Mouse (Mus musculus): ENCODE results near the gene Pdlim4.

Gene Pdlim4

DNA sequence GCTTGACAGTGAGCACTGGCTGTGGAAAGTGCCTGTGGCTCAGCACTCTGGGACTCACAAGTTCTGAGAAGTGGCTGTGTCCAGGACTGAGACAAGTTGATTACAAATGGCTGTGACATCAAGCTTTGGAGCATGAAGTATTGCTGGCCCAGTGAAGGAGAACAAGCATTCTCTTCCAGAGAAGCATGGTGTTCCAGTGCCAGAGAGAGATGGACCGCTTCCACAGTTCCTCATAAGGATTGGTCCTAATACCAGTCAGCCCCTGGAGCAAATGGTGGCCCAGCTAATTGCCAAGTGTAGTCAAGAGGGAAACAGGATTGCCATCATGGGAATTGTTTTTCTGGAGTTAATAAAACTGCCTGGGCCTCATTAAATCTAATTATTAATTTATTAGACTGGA, 7.3 kb upstream of the Pdlim4 start:
- no peak for TF ChIP-seq GATA4 (IDR thresholded peaks at IDR 0.05; ENCODE audit: insufficient replicate concordance, low read length)

GRCm38 (mm10) chr11:54075353-54075752, 6.5 kb upstream of the Pdlim4 start:
- no peak for TF ChIP-seq GATA4 (IDR thresholded peaks at IDR 0.05; ENCODE audit: insufficient replicate concordance, low read length)

GRCm38 (mm10) chr11:54073291-54073690, 4.5 kb upstream of the Pdlim4 start:
- no peak for TF ChIP-seq GATA4 (IDR thresholded peaks at IDR 0.05; ENCODE audit: insufficient replicate concordance, low read length)

DNA sequence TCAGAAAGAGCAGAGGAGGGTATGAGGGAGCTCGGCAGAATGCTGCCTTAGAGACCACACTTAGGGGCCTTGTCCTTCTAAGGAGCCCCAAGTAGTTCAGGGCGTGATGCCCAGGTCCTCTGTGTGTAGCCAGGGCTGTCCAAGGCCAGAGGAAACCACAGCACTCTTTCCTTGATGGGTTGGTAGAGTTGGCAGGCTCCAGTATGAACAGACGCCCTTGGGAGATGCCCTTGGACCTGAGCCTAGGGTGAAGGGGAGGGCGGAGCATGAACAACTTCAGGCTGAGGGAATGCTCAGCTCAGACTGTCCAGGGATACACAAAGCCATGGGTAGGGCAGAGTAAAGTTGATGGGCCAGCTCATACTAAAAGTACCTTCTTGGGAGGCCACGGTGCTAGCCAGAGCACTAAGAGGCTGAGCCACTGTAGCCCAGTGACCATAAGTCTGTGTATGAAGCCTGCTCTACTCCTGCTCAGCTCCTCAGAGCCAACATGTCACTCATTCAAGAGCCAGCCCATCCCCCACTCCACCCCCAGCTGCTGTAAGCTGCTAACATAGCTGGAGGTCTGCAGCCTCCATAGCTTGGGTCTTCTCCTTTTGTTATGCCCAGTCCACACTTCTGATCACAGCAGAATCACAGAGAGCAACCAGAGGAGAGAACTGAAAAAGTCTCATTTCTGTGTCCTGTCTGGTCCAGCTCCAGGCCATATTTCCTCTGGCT, 3.1 kb upstream of the Pdlim4 start:
- no peak for TF ChIP-seq GATA4 (IDR thresholded peaks at IDR 0.05; ENCODE audit: insufficient replicate concordance, low read length)

DNA sequence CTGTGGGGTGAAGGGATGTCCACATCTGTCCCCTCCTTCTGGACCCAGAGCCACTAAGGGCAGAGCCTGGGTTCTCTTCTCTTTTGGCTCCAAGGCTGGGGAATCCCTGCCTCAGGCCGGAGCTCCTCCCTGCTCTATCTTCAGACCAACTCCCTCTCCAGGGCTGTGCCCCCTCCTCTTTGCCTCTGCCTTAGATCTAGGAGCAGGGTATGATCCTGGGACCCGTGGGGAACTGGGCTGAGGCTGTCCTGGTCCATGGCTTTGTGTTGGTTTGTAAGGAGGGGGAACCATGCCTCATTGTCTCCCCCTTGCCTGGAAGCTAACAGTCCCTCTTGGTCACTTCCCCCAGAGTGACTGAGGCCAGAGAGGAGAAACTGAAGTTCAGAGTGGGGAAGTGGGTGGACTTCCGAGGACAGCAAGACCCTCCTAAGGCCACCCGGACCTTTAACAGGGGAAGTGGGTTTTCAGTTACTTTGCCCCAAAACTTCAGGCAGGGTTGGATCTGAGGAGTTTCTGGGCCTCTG, 756 bp downstream of the Pdlim4 start:
- TF ChIP-seq GATA4 (IDR thresholded peaks at IDR 0.05; ENCODE audit: insufficient replicate concordance, low read length), result no peak

DNA sequence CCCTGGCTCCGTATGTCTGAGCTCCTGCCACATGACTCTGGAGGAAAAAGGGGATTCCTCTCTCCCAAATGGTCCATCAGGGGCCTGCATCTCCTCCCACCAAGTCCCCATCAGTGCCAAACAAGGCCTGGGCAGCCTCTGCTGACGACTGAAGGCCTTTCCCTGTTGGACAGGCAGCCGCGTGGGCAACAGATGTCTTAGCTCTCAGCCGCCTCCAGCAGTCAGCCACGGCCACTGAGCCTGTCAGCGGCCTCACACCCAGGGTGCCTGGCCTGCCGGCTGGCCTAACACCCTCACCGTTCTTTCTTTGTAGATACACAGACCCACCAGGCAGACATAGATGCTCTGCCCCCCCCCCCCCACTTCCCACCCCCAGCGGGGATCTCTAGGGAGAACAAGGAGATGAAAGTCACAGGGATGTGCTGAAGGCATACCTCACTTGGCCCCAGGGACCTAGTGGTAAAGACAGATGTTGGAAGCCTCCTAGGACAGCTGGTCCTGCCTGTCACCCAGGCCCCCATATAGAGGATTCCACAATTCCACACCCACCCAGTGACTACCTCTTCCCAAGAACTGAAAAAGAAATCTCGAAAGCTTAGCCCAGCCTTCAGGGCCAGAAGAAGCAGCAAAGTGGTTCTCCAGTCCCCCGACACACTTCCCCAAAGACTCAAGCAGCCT, 1.4 kb downstream of the Pdlim4 start:
- no peak for TF ChIP-seq GATA4 (IDR thresholded peaks at IDR 0.05; ENCODE audit: insufficient replicate concordance, low read length)

GRCm38 (mm10) chr11:54066400-54066799, 2.4 kb downstream of the Pdlim4 start:
- TF ChIP-seq GATA4 (IDR thresholded peaks at IDR 0.05; ENCODE audit: insufficient replicate concordance, low read length), result no peak

- no peak for TF ChIP-seq GATA4 (IDR thresholded peaks at IDR 0.05; ENCODE audit: insufficient replicate concordance, low read length)
Observed at GRCm38 (mm10) chr11:54065915-54066178, 3.0 kb downstream of the Pdlim4 start.

- no peak for TF ChIP-seq GATA4 (IDR thresholded peaks at IDR 0.05; ENCODE audit: insufficient replicate concordance, low read length)
Observed at GRCm38 (mm10) chr11:54065106-54065914, 3.5 kb downstream of the Pdlim4 start.

GRCm38 (mm10) chr11:54064412-54064978, 4.3 kb downstream of the Pdlim4 start:
- no peak for TF ChIP-seq GATA4 (IDR thresholded peaks at IDR 0.05; ENCODE audit: insufficient replicate concordance, low read length)

GRCm38 (mm10) chr11:54063472-54063775, 5.4 kb downstream of the Pdlim4 start:
- no peak for TF ChIP-seq GATA4 (IDR thresholded peaks at IDR 0.05; ENCODE audit: insufficient replicate concordance, low read length)

DNA sequence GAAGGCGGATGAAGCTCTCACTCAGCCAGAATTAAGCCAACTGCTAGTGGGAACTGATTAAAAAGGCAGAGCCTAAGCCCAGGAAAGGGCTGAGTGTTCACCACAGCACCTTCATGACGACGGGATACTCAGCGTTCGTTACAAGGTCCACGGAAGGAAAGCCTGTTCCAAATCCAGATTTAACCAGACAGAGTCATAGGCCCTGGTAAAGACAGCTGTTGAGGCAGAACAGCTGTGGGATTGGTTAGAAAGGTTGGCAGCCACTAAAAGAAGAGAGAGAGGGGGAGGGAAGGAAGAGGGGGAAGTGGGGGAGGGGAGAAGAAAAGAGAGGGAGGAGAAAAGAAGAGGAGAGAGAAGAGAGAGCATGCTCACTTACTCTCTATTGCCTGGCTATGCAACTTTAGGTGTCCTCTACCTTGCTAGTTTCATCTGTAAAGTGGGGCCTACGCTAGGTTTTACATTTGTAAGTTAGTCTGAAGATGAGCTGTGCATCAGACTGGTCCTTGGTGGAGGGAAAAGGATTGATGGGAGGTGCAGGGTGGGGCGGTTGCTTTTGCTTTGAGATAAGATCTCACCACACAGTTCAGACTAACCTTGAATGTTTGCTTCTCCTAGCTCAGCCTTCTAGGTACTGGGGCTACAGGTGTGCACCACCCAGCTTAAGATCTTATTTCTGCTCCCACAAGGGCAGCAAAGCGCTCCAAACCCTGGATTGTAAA, 5.9 kb downstream of the Pdlim4 start:
- TF ChIP-seq GATA4 (IDR thresholded peaks at IDR 0.05; ENCODE audit: insufficient replicate concordance, low read length), result no peak

- TF ChIP-seq GATA4 (IDR thresholded peaks at IDR 0.05; ENCODE audit: insufficient replicate concordance, low read length), result no peak
Observed at GRCm38 (mm10) chr11:54062086-54062752, 6.6 kb downstream of the Pdlim4 start.

DNA sequence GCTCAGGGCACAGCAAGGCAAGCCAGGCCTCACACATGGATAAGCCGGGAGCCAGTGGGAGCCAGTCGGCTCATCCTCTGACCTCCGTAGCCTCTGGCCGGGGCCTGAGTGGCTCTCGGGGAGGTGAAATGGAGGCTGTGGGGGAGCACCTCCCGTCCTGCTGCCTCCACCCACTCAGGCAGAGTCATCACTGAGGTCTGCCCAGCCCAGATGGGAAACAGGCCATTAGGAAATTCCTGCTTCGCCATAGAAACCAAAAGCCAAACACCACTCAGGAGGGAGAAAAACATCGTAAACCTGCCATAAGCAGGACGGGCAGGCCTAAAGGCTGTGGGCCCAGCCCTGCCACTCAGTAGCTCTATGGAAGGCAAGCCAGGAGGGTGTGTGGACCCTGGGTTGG, 8.5 kb downstream of the Pdlim4 start:
- no peak for TF ChIP-seq GATA4 (IDR thresholded peaks at IDR 0.05; ENCODE audit: insufficient replicate concordance, low read length)

DNA sequence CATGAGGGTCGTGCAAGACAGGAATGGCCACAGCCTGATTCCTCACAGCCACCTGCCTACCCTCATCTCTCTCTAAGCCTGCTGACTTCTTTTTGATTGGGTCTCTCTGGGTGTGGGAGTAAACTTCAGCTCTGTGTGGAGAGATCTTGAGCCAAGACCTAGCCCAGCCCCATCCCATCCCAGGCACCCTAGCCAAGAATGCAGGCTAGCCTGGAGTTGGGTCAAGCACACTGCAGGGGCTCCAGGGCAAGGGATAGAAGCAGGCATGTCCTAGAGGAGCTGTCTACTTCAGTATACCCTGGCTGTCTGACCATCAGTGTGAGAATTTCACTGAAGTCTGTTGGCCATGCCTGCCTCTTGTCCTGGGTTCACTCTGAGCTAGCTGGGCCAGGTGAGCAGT, 9.3 kb downstream of the Pdlim4 start:
- no peak for TF ChIP-seq GATA4 (IDR thresholded peaks at IDR 0.05; ENCODE audit: insufficient replicate concordance, low read length)
